Mouse (Mus musculus) myocyte (in vitro differentiated cells): ENCODE results near the gene Krt81. TPM values are rescaled to one million over a fixed set of nuclear protein-coding genes. Genes with fewer than 3 reads are reported as not detected.

Experiments used
- H3K27me3 ChIP-seq: one replicate; pipeline ENCODE4 v1.6.1; 2011; ENCODE audit not compliant: control insufficient read depth, insufficient read depth, insufficient read length
- H3K36me3 ChIP-seq: one replicate; pipeline ENCODE4 v1.6.1; 2011; ENCODE audit not compliant: control insufficient read depth, insufficient read depth
- H3K4me2 ChIP-seq: one replicate; pipeline ENCODE4 v1.6.1; 2011; ENCODE audit warnings: low read depth, control low read depth
- H3K4me3 ChIP-seq: one replicate; pipeline ENCODE4 v1.5.1; 2011; ENCODE audit warnings: mild to moderate bottlenecking, control low read depth, moderate library complexity
- H3K79me2 ChIP-seq: one replicate; pipeline ENCODE4 v1.6.1; 2011; ENCODE audit not compliant: control insufficient read depth, insufficient read depth
- H3ac ChIP-seq: one replicate; pipeline ENCODE4 v1.6.1; 2011; ENCODE audit not compliant: control insufficient read depth, insufficient read length
- CEBPB ChIP-seq: IDR thresholded peaks from 2 replicates; pipeline ENCODE4 v1.6.1; 2011; ENCODE audit warnings: mild to moderate bottlenecking, moderate library complexity; ENCODE audit not compliant: poor library complexity, insufficient read depth, severe bottlenecking
- MAX ChIP-seq: IDR thresholded peaks from one replicate; pipeline ENCODE4 v1.6.1; 2011; ENCODE audit warnings: low read depth, mild to moderate bottlenecking, control low read depth
- SRF ChIP-seq: IDR thresholded peaks from one replicate; pipeline ENCODE4 v1.6.1; 2011; ENCODE audit warnings: low read depth; ENCODE audit not compliant: control insufficient read depth, insufficient read length
- TCF12 ChIP-seq: IDR thresholded peaks from one replicate; pipeline ENCODE4 v1.6.1; 2011; ENCODE audit warnings: mild to moderate bottlenecking, control low read depth; ENCODE audit not compliant: poor library complexity, insufficient read depth, severe bottlenecking
- TCF3 ChIP-seq: IDR thresholded peaks from one replicate; pipeline ENCODE4 v1.6.1; 2011; ENCODE audit warnings: low read depth, control low read depth; ENCODE audit not compliant: insufficient read length
- polyA plus RNA-seq: library from polyadenylated mRNA; unstranded; fragments of >200 nt; fragmentation: generic; extraction: Trizol; gene quantifications from one replicate; pipeline ENCODE4 v1.2.1, GENCODE M21; 2012; ENCODE audit warnings: missing spikeins

Gene Krt81
- polyA plus RNA-seq, 1 experiment, result not detected

DNA sequence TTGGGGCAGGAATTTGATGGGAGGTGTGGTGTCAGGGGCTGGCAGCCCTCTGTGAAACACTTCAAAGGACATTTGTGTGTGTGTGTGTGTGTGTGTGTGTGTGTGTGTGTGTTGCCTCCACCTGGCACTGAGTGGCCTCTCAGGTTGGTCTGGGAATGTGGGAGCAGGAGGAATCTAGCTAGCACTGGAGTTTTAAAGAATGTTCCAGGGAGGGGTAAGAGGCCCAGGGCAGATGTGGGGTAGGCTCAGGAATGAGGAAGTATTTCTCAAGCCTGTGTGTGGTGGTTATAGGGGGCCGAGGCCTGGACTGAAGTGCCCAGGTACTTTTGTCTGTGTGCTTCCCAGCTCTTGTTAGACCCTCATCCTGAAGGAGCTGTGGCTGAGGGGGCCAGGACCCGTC, 52.8 kb downstream of the Krt81 start, which contains the start of gene Krt7:
Krt7 (plus strand) TSS at position 269 of the 400 bp plus-strand sequence.
- no peaks in the 10 kb centered on the region for H3K36me3 ChIP-seq
- TF ChIP-seq TCF3 (no peak), SRF (no peak), TCF12 (no peak), MAX (no peak), CEBPB (no peak)
- H3K79me2 ChIP-seq, result no peaks in the 10 kb centered on the region
- peaks cover 79% of the 10 kb centered on the region for H3K27me3 ChIP-seq
- no peak within 1 kb of the TSS for H3K4me2 ChIP-seq
- H3K4me3 ChIP-seq, result no peak within 1 kb of the TSS
- no peak within 1 kb of the TSS for H3ac ChIP-seq

Other genes starting within 250 kb of the Krt81 start
- 11.0 TPM for gene Grasp, start 239.6 kb downstream of the Krt81 start, polyA plus RNA-seq
- 15.3 TPM for gene Nr4a1, start 209.5 kb downstream of the Krt81 start, polyA plus RNA-seq
- 110 TPM for gene Atg101, start 179.5 kb downstream of the Krt81 start, polyA plus RNA-seq
- 0.16 TPM for gene 6030408B16Rik, start 170.5 kb downstream of the Krt81 start, polyA plus RNA-seq
- 7.7 TPM for gene Krt80, start 93.6 kb downstream of the Krt81 start, polyA plus RNA-seq
- 0.04 TPM for gene Krt7, start 52.7 kb downstream of the Krt81 start, polyA plus RNA-seq
- not detected for gene Krt87, start 24.9 kb downstream of the Krt81 start, polyA plus RNA-seq
- not detected for gene Krt88, start 16.0 kb downstream of the Krt81 start, polyA plus RNA-seq
- gene Krt86, start 9.7 kb upstream of the Krt81 start, polyA plus RNA-seq, result not detected
- not detected for gene Krt83, start 27.8 kb upstream of the Krt81 start, polyA plus RNA-seq
- gene Gm49425, start 53.5 kb upstream of the Krt81 start, polyA plus RNA-seq, result not detected
- not detected for gene Krt84, start 69.1 kb upstream of the Krt81 start, polyA plus RNA-seq
- not detected for gene Krt82, start 86.9 kb upstream of the Krt81 start, polyA plus RNA-seq
- not detected for gene Krt90, start 99.2 kb upstream of the Krt81 start, polyA plus RNA-seq
- gene Krt75, start 110.2 kb upstream of the Krt81 start, polyA plus RNA-seq, result not detected
- gene Gm5414, start 164.4 kb upstream of the Krt81 start, polyA plus RNA-seq, result not detected
- not detected for gene Gm5478, start 183.6 kb upstream of the Krt81 start, polyA plus RNA-seq
- gene Krt6b, start 216.5 kb upstream of the Krt81 start, polyA plus RNA-seq, result not detected
- not detected for gene Krt6a, start 230.6 kb upstream of the Krt81 start, polyA plus RNA-seq
- gene Krt5, start 249.1 kb upstream of the Krt81 start, polyA plus RNA-seq, result 0.02 TPM